Mouse (Mus musculus) ES-E14 (cell line): ENCODE results near the gene Rbpj. TPM values are rescaled to one million over a fixed set of nuclear protein-coding genes. Genes with fewer than 3 reads are reported as not detected.

Experiments
- DNase-seq: peaks from one replicate; pipeline ENCODE4 v3.0.0-alpha.2; 2013; ENCODE audit warnings: low read depth, low spot score
- H3K27ac ChIP-seq: 2 replicates; pipeline ENCODE4 v1.5.1; 2012; ENCODE audit warnings: low read depth, mild to moderate bottlenecking, low read length, moderate library complexity, mixed read lengths; ENCODE audit not compliant: poor library complexity, insufficient read depth, severe bottlenecking
- H3K36me3 ChIP-seq: 2 replicates; pipeline ENCODE4 v1.6.1; 2012; ENCODE audit warnings: mild to moderate bottlenecking, low read length, moderate library complexity, mixed read lengths; ENCODE audit not compliant: control insufficient read depth, poor library complexity, insufficient read depth, severe bottlenecking
- H3K4me1 ChIP-seq, 2 experiments: fragments of 150-350 bp in 1 of 2; sonication (generic) in 1 of 2; 2 replicates each; pipeline ENCODE4 v1.6.1; 2012; ENCODE audit warnings: low read length in 2 of 2, mild to moderate bottlenecking in 1 of 2, mixed read lengths in 1 of 2; ENCODE audit not compliant: control insufficient read depth in 2 of 2, insufficient read depth in 2 of 2, poor library complexity in 1 of 2
- H3K4me3 ChIP-seq, 2 experiments: fragments of 150-350 bp in 1 of 2; sonication (generic) in 1 of 2; 2 replicates each; pipeline ENCODE4 v1.5.1; 2012; ENCODE audit warnings: low read length in 2 of 2, low read depth in 1 of 2, mild to moderate bottlenecking in 1 of 2, mixed read lengths in 1 of 2; ENCODE audit not compliant: insufficient read depth in 1 of 2, poor library complexity in 1 of 2, severe bottlenecking in 1 of 2
- H3K9ac ChIP-seq: 2 replicates; pipeline ENCODE4 v1.6.1; 2012; ENCODE audit warnings: low read depth, mild to moderate bottlenecking, low read length, mixed read lengths; ENCODE audit not compliant: poor library complexity, insufficient read depth, severe bottlenecking
- H3K9me3 ChIP-seq: fragments of 150-350 bp; sonication (generic); 2 replicates; pipeline ENCODE4 v1.6.1; 2012; ENCODE audit warnings: low read depth, mild to moderate bottlenecking, low read length; ENCODE audit not compliant: control insufficient read depth, insufficient read depth
- CHD2 ChIP-seq: IDR thresholded peaks from 2 replicates; pipeline ENCODE4 v1.6.1; 2014; ENCODE audit warnings: mild to moderate bottlenecking, low read depth, low read length, inconsistent platforms
- HCFC1 ChIP-seq: IDR thresholded peaks from 2 replicates; pipeline ENCODE4 v1.6.1; 2012; ENCODE audit warnings: low read length, inconsistent platforms, borderline replicate concordance; ENCODE audit not compliant: insufficient read depth
- MAFK ChIP-seq: IDR thresholded peaks from 2 replicates; pipeline ENCODE4 v1.6.1; 2014; ENCODE audit warnings: mild to moderate bottlenecking, low read depth, low read length, inconsistent platforms; ENCODE audit not compliant: insufficient read depth
- ZC3H11A ChIP-seq: IDR thresholded peaks from 2 replicates; pipeline ENCODE4 v1.6.1; 2012; ENCODE audit warnings: low read depth, mild to moderate bottlenecking, inconsistent platforms, low read length, borderline replicate concordance
- ZNF384 ChIP-seq: IDR thresholded peaks from 2 replicates; pipeline ENCODE4 v1.6.1; 2012; ENCODE audit warnings: low read depth, low read length, inconsistent platforms
- in situ Hi-C, 2 experiments: fragments of 600-800 bp; cut with MboI; formaldehyde crosslinking; loops; one replicate each; pipeline ENCODE4 v1.15.1; 2025; ENCODE audit warnings: low sequenced_read_pairs in 2 of 2, inconsistent platforms in 1 of 2; ENCODE audit not compliant: unreplicated experiment in 2 of 2
- total RNA-seq: library from RNA; depleted of rRNA; stranded (reverse); fragments of 300-350 nt; gene quantifications from 2 replicates; pipeline ENCODE4 v1.2.3, GENCODE M21; 2012

Gene Rbpj
- total RNA-seq, 1 experiment, result 159 TPM

DNA sequence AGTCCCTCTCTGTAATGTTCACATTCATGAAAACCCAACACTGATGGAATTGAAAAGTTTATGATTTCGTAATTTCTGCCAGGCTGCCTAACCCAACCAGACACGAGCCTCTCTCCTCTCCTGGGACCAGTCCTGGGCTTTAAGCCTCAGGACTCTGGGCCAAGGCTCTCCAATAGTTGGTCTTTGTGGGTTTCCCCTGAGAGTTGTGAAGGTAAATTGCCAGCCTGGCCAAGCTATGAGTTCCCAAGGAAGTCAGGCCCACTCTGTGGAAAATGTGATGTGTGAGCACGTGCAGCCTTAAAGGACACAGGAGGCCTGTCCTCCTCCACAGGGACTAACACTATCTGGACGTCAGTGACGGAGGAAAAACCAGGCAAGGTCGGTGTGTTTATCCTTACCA lies 85.4 kb downstream of the Rbpj start:
- Histone ChIP-seq H3K27ac (peak overlapping the region; percentile 100), H3K9me3 (no peaks in the 10 kb centered on the region), H3K36me3 (no peaks in the 10 kb centered on the region), H3K4me1 (peaks cover 10 to 23% of the 10 kb centered on the region in 2 experiments), H3K9ac (peak overlapping the region; percentile 27; the same call in 1 of the 2 replicates), H3K4me3 (no peak overlapping the region)
- in situ Hi-C loops, result no loop called here
- no peak for DNase-seq
- TF ChIP-seq ZC3H11A (no peak), MAFK (no peak), CHD2 (no peak), HCFC1 (no peak), ZNF384 (no peak)

DNA sequence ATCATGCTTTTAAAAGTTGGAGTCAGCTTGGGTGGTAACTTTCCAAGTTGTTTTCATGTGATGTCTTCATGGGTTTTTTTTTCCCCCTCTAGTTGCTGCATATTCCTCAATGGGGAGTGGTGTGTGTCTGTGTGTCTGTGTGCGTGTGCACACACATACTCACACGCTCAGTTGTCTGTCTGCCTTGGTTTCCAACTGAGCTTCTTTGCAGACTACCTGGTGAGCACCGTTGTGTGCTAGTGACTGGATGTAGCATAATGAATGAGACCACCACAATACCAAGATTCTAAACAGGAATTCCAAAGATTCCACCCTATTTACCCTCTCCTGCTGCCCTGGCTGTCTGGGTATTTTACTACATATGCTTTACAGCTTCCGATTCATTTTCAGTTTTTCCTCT lies 86.0 kb downstream of the Rbpj start:
- Histone ChIP-seq H3K27ac (peak overlapping the region; percentile 100; the same call in 1 of the 2 replicates), H3K9ac (peak overlapping the region; percentile 27; the same call in 1 of the 2 replicates), H3K9me3 (no peaks in the 10 kb centered on the region), H3K36me3 (no peaks in the 10 kb centered on the region), H3K4me1 (peaks cover 10 to 21% of the 10 kb centered on the region in 2 experiments), H3K4me3 (no peak overlapping the region)
- in situ Hi-C loops, result no loop called here
- TF ChIP-seq HCFC1 (no peak), ZC3H11A (no peak), MAFK (no peak), ZNF384 (no peak)
- no peak for DNase-seq

GRCm38 (mm10) chr5:53553281-53553680 lies 87.3 kb downstream of the Rbpj start:
- Histone ChIP-seq H3K4me3 (no peak overlapping the region), H3K9ac (no peak overlapping the region; the same call in 1 of the 2 replicates), H3K36me3 (no peaks in the 10 kb centered on the region), H3K4me1 (peaks cover 12 to 21% of the 10 kb centered on the region in 2 experiments), H3K27ac (peak overlapping the region; percentile 100; the same call in 1 of the 2 replicates), H3K9me3 (no peaks in the 10 kb centered on the region)
- no peak for DNase-seq
- TF ChIP-seq HCFC1 (no peak), ZNF384 (no peak), MAFK (no peak), CHD2 (no peak), ZC3H11A (no peak)
- in situ Hi-C loops, result no loop called here

DNA sequence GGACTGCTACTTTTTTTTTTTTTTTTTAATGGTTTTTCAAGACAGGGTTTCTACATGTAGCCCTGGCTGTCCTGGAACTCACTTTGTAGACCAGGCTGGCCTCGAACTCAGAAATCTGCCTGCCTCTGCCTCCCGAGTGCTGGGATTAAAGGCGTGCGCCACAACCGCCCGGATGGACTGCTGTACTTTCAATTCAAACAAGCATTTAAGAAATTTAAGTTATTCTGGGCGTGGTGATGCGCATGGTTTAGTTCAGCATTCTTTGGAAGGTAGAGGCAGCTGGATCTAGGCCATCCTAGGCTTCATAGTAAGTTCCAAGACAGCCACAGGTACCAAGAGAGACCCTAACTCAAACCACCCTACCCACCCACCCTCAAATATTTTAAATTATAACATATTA lies 88.2 kb downstream of the Rbpj start:
- in situ Hi-C loops, result no loop called here
- no peak overlapping the region for H3K4me3 ChIP-seq
- no peak for DNase-seq
- H3K27ac ChIP-seq, result peak overlapping the region; percentile 100
- no peak overlapping the region for H3K9ac ChIP-seq
- H3K36me3 ChIP-seq, result peaks cover 5% of the 10 kb centered on the region; the same call in 1 of the 2 replicates
- H3K4me1 ChIP-seq, result peaks cover 14 to 25% of the 10 kb centered on the region in 2 experiments
- TF ChIP-seq ZC3H11A, result no peak
- TF ChIP-seq ZNF384, result no peak; the same call in 1 of the 2 replicates
- TF ChIP-seq HCFC1, result no peak
- TF ChIP-seq MAFK, result no peak
- no peak for TF ChIP-seq CHD2
- no peaks in the 10 kb centered on the region for H3K9me3 ChIP-seq
